In the genomic region with DNA sequence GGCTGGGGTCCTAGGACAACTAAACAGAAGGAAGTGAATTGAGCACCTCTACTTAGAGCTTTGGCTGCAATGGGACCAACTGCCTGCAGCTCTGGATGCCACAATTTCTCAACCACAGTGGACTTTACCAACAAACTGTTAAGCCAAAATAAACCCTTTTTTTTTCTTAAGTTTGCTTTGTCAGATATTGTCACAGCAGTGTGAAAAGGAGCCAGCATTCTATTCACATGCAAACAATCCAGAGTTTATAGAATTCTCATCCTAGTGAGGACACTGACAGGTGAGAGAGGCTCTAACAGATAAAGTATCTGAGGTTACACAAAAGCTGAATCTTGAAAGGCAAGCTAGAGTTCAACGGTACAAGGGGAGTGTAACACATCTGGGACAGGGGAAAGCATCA, we compare ENCODE assay signal across 1 mouse cellular context.
TF ChIP-seq lines count a peak whose summit lies in the region.

No protein-coding gene starts in this region.

TF ChIP-seq in CH12.LX, 34 proteins besides CTCF, POLR2A, EP300 and RAD21:
- TF ChIP-seq MEF2A (IDR thresholded peaks at IDR 0.05; ENCODE audit: borderline replicate concordance, low read depth, low read length): no peak
- no peak for TF ChIP-seq MAZ (IDR thresholded peaks at IDR 0.05; ENCODE audit: low read depth, low read length)
- no peak for TF ChIP-seq POLR2AphosphoS2 (IDR thresholded peaks at IDR 0.05; ENCODE audit: low read depth, low read length)
- TF ChIP-seq KAT2A (IDR thresholded peaks at IDR 0.05; ENCODE audit: insufficient replicate concordance, low read length): no peak
- no peak for TF ChIP-seq NRF1 (IDR thresholded peaks at IDR 0.05; ENCODE audit: low read depth, low read length)
- no peak for TF ChIP-seq MYC (IDR thresholded peaks at IDR 0.05; ENCODE audit: low read depth, low read length)
- no peak for TF ChIP-seq GABPA (IDR thresholded peaks at IDR 0.05; ENCODE audit: insufficient replicate concordance, low read depth, low read length)
- TF ChIP-seq IRF4 (IDR thresholded peaks at IDR 0.05; ENCODE audit: low read depth, low read length): no peak
- TF ChIP-seq JUND (conservative IDR thresholded peaks at IDR 0.05; ENCODE audit: low read depth, low read length): no peak
- TF ChIP-seq SMC3 (IDR thresholded peaks at IDR 0.05; ENCODE audit: low read depth, low read length): no peak
- no peak for TF ChIP-seq MXI1 (IDR thresholded peaks at IDR 0.05; ENCODE audit: low read depth, low read length)
- no peak for TF ChIP-seq BHLHE40 (IDR thresholded peaks at IDR 0.05; ENCODE audit: low read depth, low read length)
- TF ChIP-seq UBTF (IDR thresholded peaks at IDR 0.05; ENCODE audit: low read depth, low read length): no peak
- TF ChIP-seq JUN (IDR thresholded peaks at IDR 0.05; ENCODE audit: insufficient read depth, low read depth, low read length): no peak
- no peak for TF ChIP-seq TCF12 (IDR thresholded peaks at IDR 0.05; ENCODE audit: low read depth, low read length)
- TF ChIP-seq ZC3H11A (IDR thresholded peaks at IDR 0.05; ENCODE audit: low read depth, low read length): no peak
- TF ChIP-seq ELF1 (IDR thresholded peaks at IDR 0.05; ENCODE audit: low read depth, low read length): no peak
